In the genomic region with DNA sequence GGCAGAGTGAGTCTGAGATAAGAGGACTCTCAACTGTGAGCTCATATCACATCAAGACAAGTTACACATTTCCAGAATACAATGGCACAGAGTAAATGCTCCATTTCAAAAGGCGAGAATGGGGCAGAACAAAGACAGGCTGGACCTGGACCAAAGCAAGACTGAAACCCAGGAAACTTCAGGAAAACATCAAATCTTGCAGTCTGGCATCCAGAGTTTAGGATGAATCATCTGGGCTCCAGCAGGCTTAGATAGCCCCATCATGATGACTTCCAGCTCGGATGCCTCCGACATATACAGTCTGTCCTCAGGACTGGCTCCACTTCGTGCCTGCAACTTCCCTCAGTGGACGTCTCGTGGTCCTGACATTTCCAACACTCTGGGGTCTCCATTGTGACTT, we compare ENCODE assay signal across 21 mouse cellular contexts.
DNase-seq lines count a peak whose midpoint lies in the region; ATAC-seq lines count a peak whose summit lies in the region.
"Had no signal": no experiment of that assay in that cellular context is flagged by ENCODE, and none has a peak within 500 bp of the region (broad histone marks: within the 10 kb centered on the region; RNA-seq: fewer than 3 reads in every experiment).

No protein-coding gene starts in this region.

- peaks cover 14% of the 10 kb centered on the region for H3K4me1 ChIP-seq in heart, embryonic 10.5 days
- peaks cover 18% of the 10 kb centered on the region for H3K4me1 ChIP-seq in kidney, embryonic 15.5 days

- no peaks in the 10 kb centered on the region for H3K27me3 ChIP-seq in heart, embryonic 10.5 days (ENCODE audit: insufficient read depth, poor library complexity, severe bottlenecking)
- H3K27me3 ChIP-seq in kidney, embryonic 15.5 days, result no peaks in the 10 kb centered on the region
- H3K27me3 ChIP-seq: CH12.LX, Patski had no signal

- no peak overlapping the region for H3K27ac ChIP-seq in heart, embryonic 10.5 days
- H3K27ac ChIP-seq in kidney, embryonic 15.5 days, result no peak overlapping the region

- 0 out of 2 replicates have a peak, but pooled peaks have one; percentile 18 for ATAC-seq in megakaryocyte-erythroid progenitor cell, adult 5-6 weeks (replicated peaks; ENCODE audit: low FRiP score, low TSS enrichment, poor library complexity, severe bottlenecking)
- no peak for ATAC-seq in kidney, embryonic 15.5 days (replicated peaks; ENCODE audit: low FRiP score)
- ATAC-seq: activated CD4-positive, CD25-positive, alpha-beta regulatory T cell, adult 4 months; CD4-positive, CD25-positive, alpha-beta regulatory T cell, adult 4 months; Patski had no signal

- H3K9me3 ChIP-seq in heart, embryonic 10.5 days, result no peaks in the 10 kb centered on the region
- no peaks in the 10 kb centered on the region for H3K9me3 ChIP-seq in kidney, embryonic 15.5 days (replicated peaks)
- H3K9me3 ChIP-seq: G1E had no signal

- intact Hi-C loops in heart, postnatal 10 days (cut with DNase I), result no loop called here

- no peak overlapping the region for H3K4me2 ChIP-seq in kidney, embryonic 15.5 days

- H3K4me3 ChIP-seq in heart, embryonic 10.5 days, result no peak overlapping the region
- H3K4me3 ChIP-seq in kidney, embryonic 15.5 days (replicated peaks), result no peak overlapping the region

- WGBS in heart, embryonic 10.5 days, result 73% methylated on average over 6 of the region's 6 CpGs
- WGBS in kidney, embryonic 15.5 days, result 84% methylated on average over 6 of the region's 6 CpGs

- DNase-seq in heart, adult 11 months, result peak; percentile 83
- DNase-seq in heart, adult 8-10 months (ENCODE audit: low spot score), result no peak
- peak; percentile 66 for DNase-seq in heart, embryonic 10.5 days (ENCODE audit: low spot score)
- DNase-seq in heart, postnatal 10 days, result no peak
- DNase-seq: adrenal gland, adult 2 months; adrenal gland, adult 8-10 months; adrenal gland, postnatal 10 days; adrenal gland, postnatal 14 days; adrenal gland, postnatal 25 days; adrenal gland, postnatal 36 days; B cell, adult 2 months; cerebellum, adult 11 months; cerebellum, adult 11-12 months; cerebellum, adult 18-20 months had no signal

- no peak overlapping the region for H3K9ac ChIP-seq in kidney, embryonic 15.5 days

- no peaks in the 10 kb centered on the region for H3K36me3 ChIP-seq in heart, embryonic 10.5 days
- no peaks in the 10 kb centered on the region for H3K36me3 ChIP-seq in kidney, embryonic 15.5 days
- H3K36me3 ChIP-seq: G1E had no signal

Comparison
In these comparisons a context has a peak if more than half of its experiments do, and no peak if none do; other contexts are left out.
1. DNase-seq: peak in heart, adult 11 months (single experiment) and heart, embryonic 10.5 days (single experiment); none in heart, adult 8-10 months (single experiment) and heart, postnatal 10 days (0 of 2).